ENCODE assay signal across 10 mouse cellular contexts in genomic region chr7:139398530-139399021, GRCm38 (mm10). TPM values are rescaled to one million over a fixed set of nuclear protein-coding genes. Genes with fewer than 3 reads are reported as not detected.
A peak's percentile ranks its signal among the peaks of the same experiment; 100 is the strongest.
DNase-seq lines count a peak whose midpoint lies in the region; ATAC-seq and TF ChIP-seq lines count a peak whose summit lies in the region.
"Had no signal": no experiment of that assay in that cellular context is flagged by ENCODE, and none has a peak within 500 bp of the region (broad histone marks: within the 10 kb centered on the region; RNA-seq: fewer than 3 reads in every experiment).

No protein-coding gene starts in this region.

- H3K36me3 ChIP-seq in intestine, postnatal 0 days (ENCODE audit: control insufficient read depth, insufficient read depth), result no peaks in the 10 kb centered on the region
- H3K36me3 ChIP-seq in lung, embryonic 15.5 days, result no peaks in the 10 kb centered on the region
- no peaks in the 10 kb centered on the region for H3K36me3 ChIP-seq in midbrain, embryonic 13.5 days
- H3K36me3 ChIP-seq in forebrain, embryonic 13.5 days (ENCODE audit: poor library complexity, severe bottlenecking), result no peaks in the 10 kb centered on the region
- H3K36me3 ChIP-seq: neural tube, embryonic 12.5 days had no signal

- peak; percentile 80 for ATAC-seq in intestine, postnatal 0 days
- ATAC-seq in lung, embryonic 15.5 days (ENCODE audit: borderline replicate concordance, extremely low read depth, low FRiP score, low TSS enrichment), result 0 out of 2 replicates have a peak, but pooled peaks have one; percentile 43
- no peak for ATAC-seq in midbrain, embryonic 13.5 days
- ATAC-seq in forebrain, embryonic 13.5 days, result no peak

- no peaks in the 10 kb centered on the region for H3K27me3 ChIP-seq in intestine, postnatal 0 days (replicated peaks; ENCODE audit: control insufficient read depth, insufficient read depth, low read length)
- no peaks in the 10 kb centered on the region for H3K27me3 ChIP-seq in lung, embryonic 15.5 days
- no peaks in the 10 kb centered on the region for H3K27me3 ChIP-seq in midbrain, embryonic 13.5 days
- no peaks in the 10 kb centered on the region for H3K27me3 ChIP-seq in forebrain, embryonic 13.5 days
- H3K27me3 ChIP-seq: neural tube, embryonic 12.5 days had no signal

- H3K4me1 ChIP-seq in intestine, postnatal 0 days (replicated peaks; ENCODE audit: control insufficient read depth, insufficient read depth, low read length), result peaks cover 36% of the 10 kb centered on the region
- peaks cover 84% of the 10 kb centered on the region for H3K4me1 ChIP-seq in lung, embryonic 15.5 days
- H3K4me1 ChIP-seq in midbrain, embryonic 13.5 days (replicated peaks), result peaks cover 7% of the 10 kb centered on the region; the same call in 1 of the 2 replicates
- H3K4me1 ChIP-seq in forebrain, embryonic 13.5 days, result peaks cover 25% of the 10 kb centered on the region

- TF ChIP-seq CTCF in intestine, postnatal 0 days (IDR thresholded peaks at IDR 0.05; ENCODE audit: low read depth), result no peak

- 40% methylated on average over 6 of the region's 6 CpGs for WGBS in intestine, postnatal 0 days
- 49% methylated on average over 6 of the region's 6 CpGs for WGBS in lung, embryonic 15.5 days
- WGBS in midbrain, embryonic 13.5 days, result 87% methylated on average over 6 of the region's 6 CpGs
- 74% methylated on average over 6 of the region's 6 CpGs for WGBS in forebrain, embryonic 13.5 days

- H3K9me3 ChIP-seq in intestine, postnatal 0 days (ENCODE audit: control insufficient read depth), result no peaks in the 10 kb centered on the region
- no peaks in the 10 kb centered on the region for H3K9me3 ChIP-seq in lung, embryonic 15.5 days
- no peaks in the 10 kb centered on the region for H3K9me3 ChIP-seq in midbrain, embryonic 13.5 days
- no peaks in the 10 kb centered on the region for H3K9me3 ChIP-seq in forebrain, embryonic 13.5 days (replicated peaks)
- H3K9me3 ChIP-seq: neural tube, embryonic 12.5 days had no signal

- H3K4me3 ChIP-seq in intestine, postnatal 0 days (ENCODE audit: low read depth, low read length), result no peak overlapping the region
- no peak overlapping the region for H3K4me3 ChIP-seq in lung, embryonic 15.5 days
- H3K4me3 ChIP-seq in midbrain, embryonic 13.5 days (replicated peaks), result no peak overlapping the region
- no peak overlapping the region for H3K4me3 ChIP-seq in forebrain, embryonic 13.5 days
- H3K4me3 ChIP-seq: neural tube, embryonic 12.5 days had no signal

- H3K4me2 ChIP-seq in intestine, postnatal 0 days (replicated peaks; ENCODE audit: low read depth), result peak overlapping the region; percentile 40
- no peak overlapping the region; the same call in 1 of the 2 replicates for H3K4me2 ChIP-seq in lung, embryonic 15.5 days
- H3K4me2 ChIP-seq in midbrain, embryonic 13.5 days (replicated peaks), result no peak overlapping the region
- H3K4me2 ChIP-seq in forebrain, embryonic 13.5 days, result no peak overlapping the region
- H3K4me2 ChIP-seq: neural tube, embryonic 12.5 days had no signal

- DNase-seq in cerebellum, postnatal 25 days, result peak; percentile 16 to 21
- no peak for DNase-seq in cerebellum, postnatal 36 days
- DNase-seq in B cell, adult 2 months, result peak; percentile 77 to 78
- no peak for DNase-seq in right cerebral cortex, adult 2 months (ENCODE audit: low spot score in 2 of 2)

- H3K9ac ChIP-seq in intestine, postnatal 0 days (ENCODE audit: low read depth, low read length), result no peak overlapping the region; the same call in 1 of the 2 replicates
- no peak overlapping the region for H3K9ac ChIP-seq in lung, embryonic 15.5 days
- no peak overlapping the region for H3K9ac ChIP-seq in midbrain, embryonic 13.5 days (replicated peaks)
- H3K9ac ChIP-seq in forebrain, embryonic 13.5 days, result no peak overlapping the region
- H3K9ac ChIP-seq: neural tube, embryonic 12.5 days had no signal

- H3K27ac ChIP-seq in intestine, postnatal 0 days (ENCODE audit: low read depth, low read length), result peak overlapping the region; percentile 50; the same call in 1 of the 2 replicates
- peak overlapping the region; percentile 33; the same call in 1 of the 2 replicates for H3K27ac ChIP-seq in lung, embryonic 15.5 days
- H3K27ac ChIP-seq in midbrain, embryonic 13.5 days, result no peak overlapping the region
- no peak overlapping the region for H3K27ac ChIP-seq in forebrain, embryonic 13.5 days
- H3K27ac ChIP-seq: macrophage; neural tube, embryonic 12.5 days had no signal

RNA-seq across cellular contexts. Expression of gene Inpp5a, which starts 9.7 kb away (rescaled TPM):
- 29.1 and 32.9 TPM in 2 replicates for polyA plus RNA-seq in intestine, postnatal 0 days (2015; fragmentation: Nextera tagmentation; extraction: Ambion mirVana)
- polyA plus RNA-seq in lung, embryonic 15.5 days (2015; fragmentation: Nextera tagmentation; extraction: Ambion mirVana), result 31.2 and 35.9 TPM in 2 replicates
- 10.0 and 14.3 TPM in 2 replicates for polyA plus RNA-seq in midbrain, embryonic 13.5 days (2015; fragmentation: Nextera tagmentation; extraction: Ambion mirVana)
- 9.7 and 11.1 TPM in 2 replicates for polyA plus RNA-seq in forebrain, embryonic 13.5 days (2015; fragmentation: Nextera tagmentation; extraction: Ambion mirVana)

Comparison
In these comparisons a context has a peak if more than half of its experiments do, and no peak if none do; other contexts are left out.
1. DNase-seq: peak in cerebellum, postnatal 25 days (2 of 2) and B cell, adult 2 months (2 of 2); none in cerebellum, postnatal 36 days (0 of 2) and right cerebral cortex, adult 2 months (0 of 2).
2. ATAC-seq: peak in intestine, postnatal 0 days (single experiment) and lung, embryonic 15.5 days (single experiment); none in midbrain, embryonic 13.5 days (single experiment) and forebrain, embryonic 13.5 days (single experiment).
3. H3K27ac ChIP-seq: peak in intestine, postnatal 0 days (single experiment) and lung, embryonic 15.5 days (single experiment); none in midbrain, embryonic 13.5 days (single experiment) and forebrain, embryonic 13.5 days (single experiment).